Mouse (Mus musculus) embryonic fibroblast, embryonic 13.5 days (primary cell): ENCODE results near the gene Ttc41. TPM values are rescaled to one million over a fixed set of nuclear protein-coding genes. Genes with fewer than 3 reads are reported as not detected.

Experiments
- H3K27ac ChIP-seq: 2 replicates; pipeline ENCODE4 v1.5.1; 2012; ENCODE audit warnings: low read length, control low read depth, inconsistent platforms; ENCODE audit not compliant: insufficient read depth
- H3K4me1 ChIP-seq: 2 replicates; pipeline ENCODE4 v1.6.1; 2011; ENCODE audit warnings: low read length; ENCODE audit not compliant: control insufficient read depth, insufficient read depth
- H3K4me3 ChIP-seq: 2 replicates; pipeline ENCODE4 v1.5.1; 2011; ENCODE audit warnings: mild to moderate bottlenecking, control low read depth, low read length; ENCODE audit not compliant: insufficient read depth
- CTCF ChIP-seq: IDR thresholded peaks from 2 replicates; pipeline ENCODE4 v1.5.1; 2011; ENCODE audit warnings: mild to moderate bottlenecking, control low read depth, low read length, moderate library complexity, borderline replicate concordance; ENCODE audit not compliant: insufficient read depth
- POLR2A ChIP-seq: IDR thresholded peaks from 2 replicates; pipeline ENCODE4 v1.6.1; 2011; ENCODE audit warnings: low read depth, mild to moderate bottlenecking, control low read depth, low read length, moderate library complexity
- polyA plus RNA-seq: library from polyadenylated mRNA; stranded (reverse); fragments of >200 nt; gene quantifications from 2 replicates; pipeline ENCODE4 v1.2.4, GENCODE M21; 2011; ENCODE audit warnings: low read depth; ENCODE audit not compliant: missing spikeins, insufficient read length

Ttc41 gene
- polyA plus RNA-seq, 1 experiment, result 1.9 TPM

DNA sequence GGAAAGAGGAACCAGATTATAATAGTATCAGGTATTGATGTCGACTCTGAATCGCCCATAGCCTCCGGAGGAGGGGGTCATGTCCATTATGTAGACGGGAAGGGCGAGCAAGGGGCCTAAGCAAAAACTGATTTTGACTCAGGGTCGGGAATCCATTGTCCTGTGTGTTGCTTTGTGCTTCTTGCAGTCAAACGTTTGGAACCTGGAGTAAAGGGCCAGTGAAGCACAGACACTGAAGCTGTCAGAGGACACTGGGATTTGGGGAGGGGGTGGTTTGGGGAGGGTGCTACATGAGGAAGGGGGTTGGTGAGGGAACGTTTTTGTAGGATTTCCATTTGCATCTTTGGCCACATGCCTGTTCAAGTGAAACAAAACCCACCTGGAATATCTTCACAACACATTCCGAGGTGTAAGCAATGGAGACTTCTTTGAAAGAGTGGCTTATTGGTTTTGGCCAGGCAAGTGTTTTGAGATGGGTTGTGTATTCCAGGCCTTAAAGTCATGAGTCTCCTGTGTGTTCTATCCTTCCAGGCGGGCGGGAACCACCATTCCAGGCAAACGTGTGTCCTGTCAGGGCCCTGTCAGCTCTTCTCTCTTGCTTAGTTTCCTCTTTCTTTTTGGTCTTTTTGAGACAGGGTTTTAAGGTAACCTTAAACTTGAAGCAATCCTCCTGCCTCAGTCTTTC lies 74.3 kb downstream of the Ttc41 start:
- H3K4me3 ChIP-seq, result peak overlapping the region; percentile 97
- H3K4me1 ChIP-seq, result peaks cover 19% of the 10 kb centered on the region
- TF ChIP-seq POLR2A, result no peak
- no peak overlapping the region for H3K27ac ChIP-seq

DNA sequence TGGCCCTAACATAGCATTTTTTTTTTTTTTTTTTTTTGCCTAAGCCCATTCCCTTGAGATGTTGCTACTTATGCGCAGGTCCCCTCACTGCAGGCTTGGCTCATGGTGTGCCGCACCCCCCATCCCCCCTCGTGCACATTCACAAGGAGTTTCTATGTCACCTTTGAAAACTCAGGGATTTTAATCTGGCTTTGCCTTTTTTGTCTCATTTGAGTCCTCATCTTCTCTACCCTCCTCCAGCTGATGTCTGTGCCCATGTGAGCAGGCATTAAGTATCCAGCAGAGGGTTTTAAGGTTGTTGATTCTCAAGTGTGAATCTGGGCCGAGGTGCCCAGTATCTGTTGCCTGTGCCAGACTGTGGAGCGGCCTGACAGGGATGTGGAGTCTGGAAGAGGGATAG lies 76.0 kb downstream of the Ttc41 start:
- Histone ChIP-seq H3K4me1 (peaks cover 19% of the 10 kb centered on the region), H3K27ac (no peak overlapping the region), H3K4me3 (no peak overlapping the region)
- TF ChIP-seq POLR2A, result no peak
- no peak for TF ChIP-seq CTCF

DNA sequence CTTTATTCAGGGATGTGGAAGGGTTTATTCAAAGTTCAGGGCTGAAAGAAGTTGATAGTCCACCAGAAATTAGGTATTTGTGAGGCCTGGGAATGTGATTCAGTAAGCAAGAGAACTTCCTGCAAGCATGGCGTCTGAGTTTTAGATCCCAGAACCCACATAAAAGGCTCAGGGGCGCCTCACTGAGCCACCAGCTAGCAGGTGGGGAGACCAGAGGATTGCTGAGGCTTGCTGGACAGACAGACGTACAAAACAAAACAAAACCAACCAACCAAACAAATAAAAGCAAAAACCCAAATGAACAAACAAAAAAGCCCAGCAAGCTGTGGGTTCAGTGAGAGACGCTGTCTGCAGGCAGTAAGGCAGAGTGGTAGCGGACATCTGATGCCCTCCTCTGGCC lies 77.0 kb downstream of the Ttc41 start:
- no peak for TF ChIP-seq CTCF
- no peak for TF ChIP-seq POLR2A
- Histone ChIP-seq H3K4me3 (no peak overlapping the region), H3K27ac (no peak overlapping the region), H3K4me1 (peaks cover 19% of the 10 kb centered on the region)

- no peak for TF ChIP-seq CTCF
- no peak for TF ChIP-seq POLR2A
- no peak overlapping the region; the same call in 1 of the 2 replicates for H3K27ac ChIP-seq
- peaks cover 19% of the 10 kb centered on the region for H3K4me1 ChIP-seq
- H3K4me3 ChIP-seq, result no peak overlapping the region
Measured at GRCm38 (mm10) chr10:86783561-86783960, 78.0 kb downstream of the Ttc41 start.

- TF ChIP-seq POLR2A (no peak), CTCF (no peak)
- peak overlapping the region; percentile 48; the same call in 1 of the 2 replicates for H3K27ac ChIP-seq
- H3K4me1 ChIP-seq, result peaks cover 22% of the 10 kb centered on the region
- H3K4me3 ChIP-seq, result no peak overlapping the region
Measured at GRCm38 (mm10) chr10:86784126-86784675, 78.6 kb downstream of the Ttc41 start.

- no peak overlapping the region for H3K4me3 ChIP-seq
- TF ChIP-seq CTCF, result no peak
- no peak for TF ChIP-seq POLR2A
- H3K4me1 ChIP-seq, result peaks cover 26% of the 10 kb centered on the region
- H3K27ac ChIP-seq, result no peak overlapping the region
Measured at GRCm38 (mm10) chr10:86785396-86785795, 79.8 kb downstream of the Ttc41 start.

DNA sequence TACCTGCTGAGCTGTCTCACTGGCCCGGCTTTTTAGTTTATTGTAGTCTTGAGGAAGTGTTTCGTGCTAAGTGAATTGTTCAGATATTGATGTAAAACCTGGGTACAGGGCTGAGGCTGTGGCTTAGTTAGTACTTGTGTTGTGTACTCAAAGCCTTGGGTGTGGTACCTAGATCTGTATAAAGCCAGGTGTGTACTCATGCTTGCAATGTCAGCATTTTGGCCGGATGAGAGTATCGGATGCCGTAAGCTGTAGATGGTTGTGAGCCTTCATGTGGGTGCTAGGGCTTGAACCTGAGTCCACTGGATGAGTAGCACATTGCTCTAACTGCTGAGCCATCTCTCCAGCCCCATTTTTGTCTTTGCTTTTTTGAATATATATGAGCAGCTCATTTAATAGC lies 80.5 kb downstream of the Ttc41 start:
- TF ChIP-seq CTCF (no peak), POLR2A (no peak)
- H3K4me3 ChIP-seq, result no peak overlapping the region

DNA sequence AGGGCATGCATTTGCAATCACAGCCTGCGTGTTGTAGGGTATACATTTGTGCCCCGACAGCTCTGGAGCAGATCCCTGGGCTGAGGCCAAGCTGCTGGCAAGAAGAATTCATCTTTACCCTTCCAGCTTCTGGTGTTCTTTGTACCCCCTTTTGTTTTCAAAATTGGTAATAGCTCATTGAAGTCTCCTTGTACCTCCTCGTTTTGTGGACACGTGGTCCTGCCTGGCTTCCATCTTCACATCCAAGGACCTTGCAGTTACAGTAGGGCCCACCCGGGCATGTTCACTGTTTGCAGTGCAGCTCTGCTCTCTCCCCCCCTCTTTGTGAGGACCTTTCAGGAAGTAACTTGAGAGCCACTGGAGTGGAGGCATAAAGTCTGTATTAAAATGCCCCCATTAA lies 82.6 kb downstream of the Ttc41 start:
- no peak for TF ChIP-seq CTCF
- no peak for TF ChIP-seq POLR2A
- H3K27ac ChIP-seq, result no peak overlapping the region

More for the DNA sequence above, 80.5 kb downstream of the Ttc41 start:
- Histone ChIP-seq H3K27ac (no peak overlapping the region), H3K4me1 (peaks cover 26% of the 10 kb centered on the region)

GRCm38 (mm10) chr10:86789146-86789672 lies 83.6 kb downstream of the Ttc41 start:
- Histone ChIP-seq H3K27ac (no peak overlapping the region; the same call in 1 of the 2 replicates), H3K4me3 (no peak overlapping the region), H3K4me1 (peaks cover 16% of the 10 kb centered on the region)
- no peak for TF ChIP-seq POLR2A
- TF ChIP-seq CTCF, result no peak

More for the DNA sequence above, 82.6 kb downstream of the Ttc41 start:
- no peak overlapping the region for H3K4me3 ChIP-seq
- H3K4me1 ChIP-seq, result peaks cover 21% of the 10 kb centered on the region

GRCm38 (mm10) chr10:86791507-86792184 lies 86.0 kb downstream of the Ttc41 start:
- no peak for TF ChIP-seq POLR2A
- no peak for TF ChIP-seq CTCF
- Histone ChIP-seq H3K4me1 (peaks cover 9% of the 10 kb centered on the region), H3K27ac (no peak overlapping the region), H3K4me3 (no peak overlapping the region)
